Mouse (Mus musculus) monocyte, adult 5-6 weeks (primary cell): ENCODE measurements around the gene Phf20. TPM values are rescaled to one million over a fixed set of nuclear protein-coding genes. Genes with fewer than 3 reads are reported as not detected.

Experiments
- ATAC-seq: fragments of 153-309, 156-312 bp; replicated peaks from 2 replicates; pipeline ENCODE4 v1.8.0; 2017; ENCODE audit warnings: mild to moderate bottlenecking; ENCODE audit not compliant: low TSS enrichment, insufficient number of reproducible peaks, severe bottlenecking, poor library complexity, low FRiP score
- total RNA-seq: library from RNA; stranded (forward); fragments of 200-1000, 200-491, 200-594 nt; gene quantifications from 3 replicates; pipeline ENCODE4 v1.2.3, GENCODE M21; 2017

Phf20 gene
- total RNA-seq: 25.7 to 71.4 TPM (median 66.4 TPM) in 3 replicates

DNA sequence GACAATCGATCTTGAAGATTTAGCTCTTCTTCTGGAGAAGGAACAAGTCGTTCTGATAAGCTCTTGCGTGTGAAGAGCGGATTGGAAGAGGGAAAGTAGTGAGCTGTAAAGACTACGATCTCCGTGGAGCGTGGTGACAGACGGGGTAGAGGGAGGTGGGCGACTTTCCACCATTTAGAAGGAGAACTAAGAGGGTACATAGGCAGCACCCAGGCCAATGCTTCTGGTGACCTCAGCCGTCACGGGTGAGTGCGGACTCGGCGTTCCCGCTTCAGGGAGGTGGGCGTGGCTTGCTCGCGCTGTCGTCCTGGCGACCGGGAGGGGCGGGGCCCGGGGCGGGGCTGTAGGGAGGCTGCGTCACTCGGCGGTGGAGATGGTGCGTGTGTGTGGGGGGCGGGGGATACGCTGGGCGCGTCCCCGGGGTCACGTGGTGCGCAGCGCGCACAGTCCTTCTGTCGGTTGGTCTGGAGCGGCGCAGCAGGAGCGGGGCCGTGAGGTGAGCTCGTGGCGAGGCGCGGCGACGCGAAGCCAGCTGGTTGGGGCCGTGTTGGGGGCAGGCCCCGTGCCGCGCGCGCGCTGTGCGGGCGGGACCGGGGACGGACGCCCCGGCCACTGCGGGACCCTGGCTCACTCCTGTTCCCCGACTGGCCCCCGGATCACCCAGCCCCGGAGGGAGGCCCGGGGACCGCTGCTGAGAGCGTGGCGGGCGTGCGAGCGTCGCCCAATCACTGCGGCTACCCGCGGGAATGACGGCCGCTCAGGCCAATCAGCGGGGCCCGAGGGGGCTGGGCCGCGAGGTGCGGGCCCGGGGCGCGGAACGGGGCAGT, at the start of gene Phf20:
Gene Phf20, plus strand, starts transcription at position 165 of the 827 bp plus-strand sequence.
- peak; percentile 92 for ATAC-seq

DNA sequence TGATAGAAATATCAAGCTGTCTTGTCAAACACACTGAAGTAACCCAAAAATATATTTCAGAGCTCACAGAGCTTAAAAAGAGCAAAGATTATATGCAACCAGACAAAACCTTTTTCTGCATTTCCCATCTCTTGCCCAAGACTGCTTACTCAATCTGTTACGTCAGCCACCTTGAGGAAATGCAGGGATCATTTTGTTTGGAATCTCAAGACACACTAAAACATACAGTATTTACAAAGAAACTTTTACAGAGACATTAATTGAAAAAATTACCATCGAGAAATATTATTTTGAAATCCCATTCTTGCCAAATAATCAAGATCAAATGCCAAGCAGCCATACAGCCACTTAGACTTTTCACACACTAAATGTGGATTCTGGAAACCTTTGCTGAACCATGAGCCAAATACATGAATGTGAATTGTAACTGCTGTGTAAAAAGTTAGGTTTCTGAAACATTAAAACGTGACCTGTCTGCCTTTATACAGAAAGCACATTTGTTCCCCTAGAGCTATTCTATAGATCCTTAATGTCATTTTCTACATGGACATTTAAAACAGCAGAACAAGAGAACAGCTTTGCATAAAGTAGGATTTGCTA, 48.9 kb upstream of the Phf20 start:
- ATAC-seq: no peak

DNA sequence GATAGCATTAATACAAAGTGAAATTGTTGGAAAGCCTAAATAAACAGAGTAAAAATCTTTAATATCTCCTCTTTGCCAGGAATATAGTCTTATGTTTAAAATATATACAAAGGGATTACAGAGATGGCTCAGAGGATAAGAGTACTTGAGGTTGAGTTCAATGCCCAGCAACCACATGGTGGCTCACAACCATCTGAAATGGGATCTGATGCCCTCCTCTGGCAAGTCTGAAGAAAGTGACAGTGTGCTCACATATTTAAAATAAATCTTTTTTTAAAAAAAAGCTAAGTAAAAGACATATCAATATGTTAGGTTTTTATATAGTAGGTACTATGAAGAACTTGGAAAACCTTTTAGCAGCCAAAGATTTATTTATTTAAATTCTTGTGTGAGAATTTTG, 44.7 kb upstream of the Phf20 start:
- ATAC-seq: no peak

DNA sequence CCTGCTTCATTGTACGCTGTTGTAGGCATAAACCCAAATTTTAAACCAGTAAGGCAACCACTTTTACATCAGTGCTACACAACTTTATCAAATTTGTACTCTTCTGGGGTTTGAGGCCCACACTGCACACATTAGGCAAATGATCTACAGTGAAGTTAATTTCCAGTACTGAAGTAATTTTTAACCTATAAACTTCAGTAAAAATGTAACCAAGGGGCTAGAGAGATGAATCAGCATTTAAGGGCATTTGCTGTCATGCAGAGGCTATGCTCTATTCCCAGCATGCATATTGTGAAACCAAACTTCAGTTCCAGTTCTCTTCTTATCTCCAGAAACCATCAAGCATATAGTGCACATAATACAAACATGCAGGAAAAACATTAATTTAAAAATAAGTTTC, 30.8 kb upstream of the Phf20 start:
- ATAC-seq: no peak

DNA sequence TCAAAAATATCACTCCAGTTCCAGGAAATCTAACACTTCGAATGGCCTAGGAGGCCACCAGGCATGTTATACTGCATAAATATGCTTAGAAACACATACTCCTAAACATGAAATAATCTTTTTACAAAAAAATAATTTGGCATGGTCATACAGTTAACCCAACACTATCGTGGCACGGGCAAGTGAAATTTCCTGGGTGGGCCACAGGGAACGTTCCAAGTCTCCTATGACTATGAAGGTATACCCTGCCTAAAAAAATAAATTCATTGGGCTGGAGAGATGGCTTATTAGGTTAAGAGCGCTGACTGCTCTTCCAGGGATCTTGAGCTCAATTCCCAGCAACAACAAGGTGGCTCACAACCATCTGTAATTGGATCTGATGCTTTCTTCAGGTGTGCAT, 29.7 kb upstream of the Phf20 start:
- ATAC-seq: no peak

DNA sequence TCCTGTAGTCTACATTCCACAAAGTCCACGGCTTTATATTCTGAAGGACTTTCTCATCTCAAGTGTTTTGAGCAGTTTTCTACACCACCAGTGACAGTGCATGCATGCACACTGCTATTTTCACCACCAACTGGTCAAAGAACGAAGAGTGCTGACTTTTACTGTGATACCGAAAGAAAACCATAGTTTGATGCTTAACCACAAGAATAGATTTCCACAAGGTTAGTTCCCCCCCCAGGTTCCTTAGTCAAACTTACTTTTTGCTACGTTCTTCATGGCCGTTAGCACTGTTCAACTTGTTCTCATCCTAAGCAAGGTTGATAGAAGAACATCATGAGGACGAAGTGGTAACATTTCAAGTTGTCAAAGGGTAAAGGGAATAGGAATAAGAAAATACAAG, 19.2 kb upstream of the Phf20 start:
- ATAC-seq: no peak

DNA sequence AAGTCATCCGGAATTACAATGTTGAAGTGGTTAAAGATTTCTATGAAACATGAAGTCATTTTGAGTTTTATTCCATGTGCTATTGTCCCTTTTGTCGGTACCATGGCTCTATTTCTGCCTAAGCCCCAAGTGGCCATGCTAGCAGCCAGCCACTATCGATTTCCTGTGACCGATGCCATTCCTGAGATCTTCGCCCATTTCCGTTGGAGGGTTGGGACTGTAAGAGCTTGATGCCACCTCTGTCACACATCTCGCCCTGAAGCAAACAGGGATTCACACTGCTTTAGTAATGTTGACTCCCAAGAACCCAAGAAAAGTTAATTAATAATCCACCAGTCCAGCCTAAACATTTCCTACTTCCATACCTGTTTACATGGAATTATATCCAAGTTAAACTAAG, 18.6 kb upstream of the Phf20 start:
- no peak for ATAC-seq

DNA sequence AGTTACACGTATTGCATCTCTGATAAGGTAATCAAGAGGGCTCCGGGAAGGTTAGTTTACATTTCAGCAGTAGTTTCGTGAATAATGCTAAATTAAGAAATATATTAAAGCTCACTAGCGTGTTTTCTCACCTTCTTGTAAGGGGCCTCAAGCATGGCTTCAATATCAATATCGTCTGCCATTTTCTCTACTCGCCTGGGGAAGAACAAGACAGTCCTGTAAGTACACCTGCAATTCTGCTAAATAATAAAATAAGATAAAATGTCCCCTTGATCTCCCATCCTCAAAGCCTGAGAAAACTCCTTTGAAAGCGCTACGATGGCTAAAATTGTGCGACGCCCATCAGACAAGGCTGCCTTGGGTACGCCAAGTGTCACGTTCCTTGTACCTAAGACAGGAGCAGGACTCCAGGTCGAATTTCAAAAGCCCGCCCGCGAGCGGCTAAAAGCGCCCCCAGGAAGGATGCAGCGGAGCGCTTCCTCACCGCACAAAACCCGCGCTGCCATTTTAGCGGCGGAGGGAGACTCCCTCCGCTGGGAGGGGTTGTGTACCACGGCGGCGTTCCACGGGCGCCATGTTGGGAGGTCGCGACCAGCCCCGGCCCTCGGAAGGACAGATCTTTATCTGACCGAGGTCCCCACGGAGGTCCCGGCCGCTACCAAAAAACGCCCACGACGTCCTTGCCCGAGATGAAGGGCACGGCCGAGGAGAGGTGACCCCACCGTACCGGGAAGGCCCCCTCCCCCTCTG, 17.0 kb upstream of the Phf20 start:
- peak; percentile 63 for ATAC-seq

DNA sequence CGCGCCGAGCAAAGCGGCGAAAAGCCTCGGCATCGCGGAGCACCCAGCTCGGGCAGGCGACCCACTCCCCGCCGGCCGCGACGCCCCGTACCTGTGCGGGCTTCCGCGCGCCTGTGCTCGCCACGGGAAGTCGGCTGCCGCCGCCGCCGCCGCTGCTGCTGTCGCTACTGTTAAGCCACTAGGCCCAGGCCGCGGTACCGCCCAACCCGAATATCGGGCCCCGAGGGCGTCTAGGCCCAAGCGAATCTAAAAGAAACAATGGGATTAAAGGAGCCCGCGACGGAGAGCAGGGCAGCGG, 16.5 kb upstream of the Phf20 start:
- no peak for ATAC-seq

DNA sequence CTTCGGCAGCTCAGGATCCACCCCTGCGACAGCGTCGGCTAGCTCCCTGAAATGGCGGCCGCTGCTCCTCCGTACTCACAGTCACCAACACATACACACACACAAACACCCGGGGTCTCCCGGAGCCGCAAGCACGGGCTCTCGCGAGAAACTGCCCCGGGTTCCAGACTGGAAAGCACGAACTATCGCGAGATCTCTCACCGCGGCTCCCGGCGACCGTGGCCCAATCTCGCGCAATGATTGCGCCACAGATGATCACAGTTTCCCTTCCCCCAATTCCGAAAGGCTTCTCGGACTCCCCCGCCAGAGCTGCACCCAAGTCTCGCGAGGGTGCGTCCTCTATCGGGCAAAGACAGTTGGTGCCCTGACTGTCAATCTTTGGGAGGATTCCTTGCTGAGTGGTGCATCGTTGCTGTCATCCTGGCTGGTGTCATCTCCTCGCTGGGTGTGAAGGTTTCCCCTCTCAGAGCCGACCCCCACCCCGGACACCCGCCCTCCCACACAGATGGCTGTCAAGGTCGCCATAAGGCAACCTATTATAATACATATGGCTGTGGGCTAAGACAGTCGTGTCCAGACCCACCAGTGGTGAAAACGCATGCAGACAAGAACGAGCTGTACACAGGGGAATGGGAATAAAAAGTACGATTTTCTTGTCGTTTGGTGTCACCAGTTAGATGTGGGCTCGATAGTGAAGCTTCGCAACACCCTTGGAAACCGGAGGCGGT, 16.0 kb upstream of the Phf20 start, which contains the start of gene Rbm39:
Gene Rbm39, minus strand, starts transcription at position 145 of the 728 bp plus-strand sequence.
- ATAC-seq: peak; percentile 93

DNA sequence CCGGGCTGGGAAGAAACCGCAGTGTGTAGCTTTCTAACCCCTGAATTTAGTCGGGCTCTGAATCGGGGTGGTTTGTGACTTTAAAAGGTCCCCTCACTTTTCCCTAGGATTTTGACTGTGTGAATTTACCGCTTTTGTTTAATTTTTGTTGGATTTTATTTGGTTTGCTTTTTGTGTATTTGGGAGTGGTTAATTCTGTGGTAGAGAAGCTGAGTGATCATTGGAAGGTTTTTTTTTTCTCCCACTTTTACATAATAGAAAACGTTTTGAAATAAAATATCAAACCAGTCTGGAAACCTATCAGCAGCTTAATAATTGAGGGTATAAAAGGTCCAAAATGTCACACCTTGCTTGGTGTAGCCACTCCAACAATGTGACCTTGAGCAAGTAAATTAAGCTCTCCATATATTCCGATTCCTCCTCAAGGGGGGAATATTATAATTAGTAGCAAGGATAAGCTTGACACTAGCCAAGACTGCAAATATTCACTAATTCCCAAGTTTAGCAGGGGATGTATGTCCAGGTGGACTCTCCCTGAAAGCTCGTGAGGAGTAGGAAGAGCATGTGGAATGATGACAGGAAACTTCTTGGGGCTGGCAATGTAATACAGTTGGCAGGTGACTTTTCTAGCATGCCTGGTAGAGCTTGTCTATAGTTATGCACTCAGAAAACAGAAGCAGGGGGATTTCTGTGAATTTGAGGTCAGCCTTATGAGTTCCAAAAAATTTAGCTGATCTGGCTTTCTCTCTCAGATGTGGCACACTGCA, 15.3 kb upstream of the Phf20 start:
- ATAC-seq: no peak; the same call in 1 of the 2 replicates

DNA sequence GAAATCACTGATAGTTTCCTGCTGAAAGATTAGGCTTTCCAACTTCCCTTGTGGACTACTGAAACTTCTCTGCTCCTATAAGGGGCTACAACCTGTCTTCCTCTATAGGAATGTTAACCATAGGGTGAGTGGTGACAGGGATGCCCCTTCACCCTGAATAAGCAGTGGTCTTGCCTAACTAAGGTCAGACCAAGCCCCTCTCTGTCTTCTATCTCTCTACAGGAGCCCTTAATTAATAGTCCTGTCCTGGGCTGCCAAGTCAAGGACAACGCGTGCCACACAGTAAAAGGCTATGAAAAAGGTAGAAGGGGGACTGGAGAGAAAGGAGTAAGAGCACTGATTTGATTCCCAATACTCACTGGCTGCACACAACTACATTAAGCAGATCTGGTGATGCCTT, 14.7 kb upstream of the Phf20 start:
- no peak for ATAC-seq

DNA sequence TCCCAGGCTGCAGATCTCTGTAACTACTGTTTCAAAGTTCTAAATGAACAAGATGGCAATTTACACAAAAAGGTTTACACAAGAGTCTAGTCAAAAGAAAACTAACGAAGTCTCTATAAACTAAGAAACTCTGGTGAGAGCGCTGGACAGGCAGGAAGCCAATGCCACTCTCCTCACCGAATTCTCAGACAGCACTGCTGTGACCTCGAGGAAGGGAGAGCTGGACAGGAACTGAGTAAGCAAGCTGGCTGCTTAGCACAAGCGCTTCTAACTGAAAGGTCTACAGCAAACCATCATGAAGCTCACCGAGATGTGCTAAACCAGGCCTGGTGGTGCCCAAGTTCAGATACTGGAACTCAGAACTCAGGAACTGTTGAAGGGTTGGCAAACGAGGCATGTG, 7.0 kb upstream of the Phf20 start:
- ATAC-seq: 0 out of 2 replicates have a peak, but pooled peaks have one; percentile 6

DNA sequence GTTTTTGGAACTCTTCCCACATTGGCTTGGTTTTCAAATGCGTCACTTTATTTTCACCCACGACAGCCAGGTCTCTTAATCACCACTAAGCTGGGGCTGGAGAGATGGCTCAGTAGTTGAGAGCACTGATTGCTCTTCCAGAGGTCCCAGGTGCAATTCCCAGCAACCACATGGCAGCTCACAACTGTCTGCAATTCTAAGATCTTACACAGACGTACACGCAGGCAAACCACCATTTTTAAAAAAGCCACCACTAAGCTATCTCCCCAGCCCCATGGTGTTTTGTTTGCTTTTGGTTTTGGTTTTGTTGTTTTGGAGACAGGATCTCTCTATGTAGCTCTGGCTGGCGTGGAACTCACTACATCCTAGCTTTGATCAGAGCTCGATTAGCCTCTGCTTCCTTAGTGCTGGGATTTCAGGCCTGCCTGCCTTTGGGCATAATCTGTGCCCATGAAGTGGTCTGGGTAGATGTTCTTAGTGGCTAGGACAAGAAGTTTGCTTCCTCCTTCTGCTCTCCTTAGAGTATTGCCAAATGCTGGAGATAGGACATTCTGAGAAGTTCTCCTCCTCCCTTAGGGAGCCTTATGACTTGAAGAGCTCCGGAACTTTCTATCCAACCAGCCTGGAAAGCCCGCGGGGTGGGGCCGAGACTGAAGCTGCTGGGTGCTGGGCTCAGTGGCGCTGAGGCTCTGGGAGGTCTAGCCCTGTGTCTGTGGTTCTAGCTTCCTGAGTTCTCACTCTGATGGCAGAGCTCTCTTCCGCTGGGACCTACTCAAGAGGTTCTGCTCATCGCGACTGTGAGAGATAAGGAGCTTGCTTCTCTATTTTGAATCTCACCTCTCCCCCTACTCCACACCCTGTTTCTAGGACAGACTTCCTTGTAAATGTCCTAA, 6.0 kb upstream of the Phf20 start:
- peak; percentile 81 for ATAC-seq

DNA sequence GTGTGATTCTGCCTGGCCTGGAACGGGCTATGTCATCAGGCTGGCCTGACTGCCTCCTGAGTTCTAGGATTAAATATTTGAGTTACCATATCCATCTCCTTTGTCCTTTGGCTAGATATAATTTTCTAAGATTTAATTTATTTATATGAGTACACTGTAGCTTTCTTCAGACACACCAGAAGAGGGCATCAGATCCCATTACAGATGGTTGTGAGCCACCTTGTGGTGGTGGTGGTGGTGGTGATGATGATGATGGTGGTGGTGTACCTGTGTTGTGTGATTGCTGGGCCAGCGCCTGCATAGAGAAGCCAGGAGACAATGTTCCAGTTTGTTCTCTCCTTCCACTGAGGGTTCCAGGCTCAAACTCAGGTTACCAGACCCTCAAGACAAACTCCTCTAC, 4.7 kb upstream of the Phf20 start:
- ATAC-seq: no peak

DNA sequence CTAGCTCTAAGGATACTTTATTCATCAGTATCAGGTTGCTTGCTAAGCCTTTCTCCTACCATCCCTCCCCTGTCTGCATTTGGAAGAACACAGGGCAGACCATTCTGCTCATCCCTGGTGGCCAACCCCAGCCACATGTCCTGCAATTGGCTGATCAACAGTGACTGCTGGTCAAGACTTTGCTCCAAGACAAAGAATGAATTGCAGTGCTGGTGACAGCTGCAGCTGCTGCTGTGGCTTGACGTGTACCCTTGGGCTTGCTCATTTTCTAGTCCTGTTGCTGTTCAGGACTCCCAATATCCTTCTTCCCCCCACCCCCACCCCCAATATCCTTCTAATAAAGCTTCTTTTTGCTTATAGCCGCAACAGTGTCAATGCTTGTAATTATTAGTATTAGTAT, 4.2 kb upstream of the Phf20 start:
- no peak for ATAC-seq

DNA sequence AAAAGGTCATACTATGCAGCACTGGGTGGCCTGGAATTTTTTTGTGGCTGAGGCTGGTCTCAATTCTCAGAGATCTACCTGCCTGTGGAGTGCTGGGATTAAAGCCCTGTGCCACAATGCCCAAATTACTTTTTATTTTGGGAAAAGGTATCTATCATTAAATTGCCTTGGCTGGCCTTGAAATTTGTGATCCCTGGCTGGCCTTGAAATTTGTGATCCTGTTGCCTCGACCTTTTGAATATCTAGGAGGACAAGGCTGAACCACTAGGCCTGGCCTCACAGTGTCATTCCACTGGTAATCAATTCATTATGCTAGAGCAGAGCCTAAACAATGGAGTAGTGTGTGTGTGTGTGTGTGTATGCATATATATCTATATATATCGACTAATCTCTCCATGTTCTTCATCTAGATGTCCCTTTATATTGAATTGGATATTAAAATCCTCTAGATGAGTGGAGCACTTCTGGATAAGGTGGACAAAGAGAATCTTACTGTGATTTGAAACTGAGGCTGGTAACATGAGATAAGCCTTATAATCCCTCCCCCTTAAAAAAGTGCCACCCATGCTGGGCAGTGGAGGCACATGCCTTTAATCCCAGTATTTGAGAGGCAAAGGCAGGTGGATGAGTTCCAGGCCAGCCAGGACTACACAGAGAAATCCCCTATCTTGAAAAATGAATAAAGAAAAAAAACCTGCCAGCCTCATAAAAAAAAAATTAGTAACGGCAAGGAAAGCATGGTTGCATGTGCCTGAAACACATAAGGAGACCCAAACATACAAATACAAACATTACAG, 3.0 kb upstream of the Phf20 start:
- no peak for ATAC-seq
